Mouse (Mus musculus) liver, adult 2 months (tissue): ENCODE results near the gene Glyctk. TPM values are rescaled to one million over a fixed set of nuclear protein-coding genes. Genes with fewer than 3 reads are reported as not detected.

Experiments used
- DNase-seq: peaks from one replicate; pipeline ENCODE4 v3.0.0-alpha.2; 2011; ENCODE audit warnings: low read depth, low spot score; ENCODE audit errors: extremely low read depth
- H3K27ac ChIP-seq: fragments of 200-500 bp; replicated peaks from 2 replicates; pipeline ENCODE4 v1.5.1; 2012; ENCODE audit warnings: low read depth, mild to moderate bottlenecking, control low read depth, inconsistent platforms, low read length; ENCODE audit not compliant: insufficient read depth
- H3K27me3 ChIP-seq: fragments of 200-500 bp; 2 replicates; pipeline ENCODE4 v1.6.1; 2012; ENCODE audit warnings: mild to moderate bottlenecking, moderate library complexity, low read length, inconsistent platforms; ENCODE audit not compliant: control insufficient read depth, insufficient read depth
- H3K36me3 ChIP-seq: fragments of 200-500 bp; 2 replicates; pipeline ENCODE4 v1.6.1; 2012; ENCODE audit warnings: low read length, inconsistent platforms; ENCODE audit not compliant: control insufficient read depth, insufficient read depth
- H3K4me1 ChIP-seq: fragments of 200-500 bp; 2 replicates; pipeline ENCODE4 v1.6.1; 2011; ENCODE audit warnings: low read length; ENCODE audit not compliant: control insufficient read depth, insufficient read depth
- H3K4me3 ChIP-seq: fragments of 200-500 bp; 2 replicates; pipeline ENCODE4 v1.5.1; 2011; ENCODE audit warnings: low read depth, mild to moderate bottlenecking, control low read depth, low read length, moderate library complexity; ENCODE audit not compliant: insufficient read depth
- H3K79me2 ChIP-seq: fragments of 200-500 bp; 2 replicates; pipeline ENCODE4 v1.6.1; 2012; ENCODE audit warnings: inconsistent platforms, mild to moderate bottlenecking, low read length, moderate library complexity; ENCODE audit not compliant: control insufficient read depth, insufficient read depth
- H3K9ac ChIP-seq: fragments of 200-500 bp; 2 replicates; pipeline ENCODE4 v1.6.1; 2012; ENCODE audit warnings: low read depth, mild to moderate bottlenecking, control low read depth, inconsistent platforms, low read length
- CTCF ChIP-seq: fragments of 200-500 bp; IDR thresholded peaks from 2 replicates; pipeline ENCODE4 v1.5.1; 2011; ENCODE audit warnings: low read depth, low read length, control low read depth
- POLR2A ChIP-seq: fragments of 200-500 bp; IDR thresholded peaks from 2 replicates; pipeline ENCODE4 v1.6.1; 2011; ENCODE audit warnings: low read length, control low read depth; ENCODE audit not compliant: insufficient read depth; ENCODE audit errors: extremely low read depth
- WGBS: fragments of 180-500 bp; shearing (Covaris S2); methylation state at CpG from one replicate; pipeline ENCODE4 v1.1.7; 2018; 5-methylcytosine and 5-hydroxymethylcytosine counted together
- polyA plus RNA-seq: library from polyadenylated mRNA; depleted of rRNA; stranded (reverse); fragments of >200 nt; gene quantifications from 2 replicates; pipeline ENCODE4 v1.2.3, GENCODE M21; 2012
- total RNA-seq: library from RNA; depleted of rRNA; stranded (reverse); fragments of >200 nt; gene quantifications from 2 replicates; pipeline ENCODE4 v1.2.3, GENCODE M21; 2014

Glyctk gene
- total and polyA plus RNA-seq, 2 experiments: 104 to 308 TPM

DNA sequence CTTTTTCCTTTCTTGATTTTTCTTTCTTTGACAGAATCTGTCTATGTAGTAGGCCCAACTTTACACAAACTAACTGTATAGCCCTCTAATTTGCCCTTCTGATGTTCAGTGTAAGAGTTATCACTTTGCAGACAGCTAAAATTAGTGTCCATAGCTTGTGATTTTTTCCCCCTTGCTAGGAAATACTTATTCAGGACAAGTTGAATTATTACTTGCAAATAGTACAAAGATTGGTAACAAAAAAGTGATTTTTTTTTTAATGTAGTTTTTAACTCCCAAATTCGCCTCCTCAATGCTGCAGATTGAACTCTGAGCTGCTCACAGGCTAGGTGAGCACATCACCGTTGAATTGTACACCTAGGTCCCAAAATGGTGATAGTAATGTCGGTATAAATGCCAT, 22.0 kb upstream of the Glyctk start:
- Histone ChIP-seq H3K4me1 (no peaks in the 10 kb centered on the region; the same call in 1 of the 2 replicates), H3K4me3 (no peak overlapping the region), H3K9ac (no peak overlapping the region), H3K27ac (no peak overlapping the region), H3K36me3 (peaks cover 78% of the 10 kb centered on the region), H3K27me3 (no peaks in the 10 kb centered on the region), H3K79me2 (peaks cover 17% of the 10 kb centered on the region)
- 90% methylated on average over 3 of the region's 3 CpGs for WGBS
- DNase-seq: no peak
- no peak for TF ChIP-seq POLR2A
- TF ChIP-seq CTCF: no peak

DNA sequence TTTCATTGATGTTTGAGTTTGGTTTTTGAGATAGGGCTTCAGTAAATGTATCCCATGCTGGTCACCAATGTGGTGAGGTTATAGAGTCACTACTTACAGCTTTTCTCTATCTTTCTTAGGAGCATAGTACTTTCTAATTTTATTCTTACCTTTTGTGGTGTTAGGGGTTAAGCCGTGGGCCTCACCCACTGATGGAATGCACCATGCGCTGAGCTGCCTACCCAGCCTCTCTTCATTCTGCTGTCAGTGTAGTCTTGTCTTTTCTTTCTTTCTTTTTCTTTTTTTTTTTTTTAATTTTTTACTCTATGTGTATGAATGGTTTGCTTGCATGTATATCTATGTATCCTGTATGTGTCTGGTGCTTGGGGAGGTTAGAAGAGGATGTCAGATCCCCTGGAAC, 21.5 kb upstream of the Glyctk start:
- DNase-seq: no peak
- Histone ChIP-seq H3K4me1 (peaks cover 2% of the 10 kb centered on the region), H3K4me3 (no peak overlapping the region), H3K36me3 (peaks cover 73% of the 10 kb centered on the region), H3K27me3 (no peaks in the 10 kb centered on the region), H3K9ac (no peak overlapping the region), H3K79me2 (peaks cover 20% of the 10 kb centered on the region), H3K27ac (no peak overlapping the region)
- 85% methylated on average over 2 of the region's 2 CpGs for WGBS
- no peak for TF ChIP-seq CTCF
- no peak for TF ChIP-seq POLR2A

DNA sequence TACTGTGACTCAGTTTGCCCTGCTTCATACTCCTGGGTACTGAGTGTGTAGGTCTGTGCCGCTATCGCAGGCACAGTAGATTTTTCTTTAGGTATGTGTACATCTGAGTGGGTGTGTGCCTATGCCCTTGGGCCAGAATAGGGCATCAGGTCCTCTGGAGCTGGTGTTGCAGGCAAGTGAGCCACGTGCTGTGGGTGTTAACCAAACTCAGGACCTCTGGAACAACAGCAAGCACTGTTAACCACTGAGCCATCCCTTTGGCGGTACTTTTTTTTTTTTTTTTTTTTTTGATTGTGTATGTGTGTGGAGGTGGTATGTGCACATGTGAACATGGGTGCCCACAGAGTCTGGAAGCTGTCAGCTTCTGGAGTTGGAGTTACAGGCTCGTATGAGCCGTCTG, 19.9 kb upstream of the Glyctk start:
- Histone ChIP-seq H3K9ac (no peak overlapping the region), H3K4me3 (no peak overlapping the region), H3K27me3 (no peaks in the 10 kb centered on the region), H3K36me3 (peaks cover 58% of the 10 kb centered on the region), H3K4me1 (peaks cover 12% of the 10 kb centered on the region), H3K79me2 (peaks cover 25% of the 10 kb centered on the region), H3K27ac (no peak overlapping the region)
- WGBS: 76% methylated on average over 6 of the region's 6 CpGs
- no peak for DNase-seq
- TF ChIP-seq CTCF (no peak), POLR2A (no peak)

DNA sequence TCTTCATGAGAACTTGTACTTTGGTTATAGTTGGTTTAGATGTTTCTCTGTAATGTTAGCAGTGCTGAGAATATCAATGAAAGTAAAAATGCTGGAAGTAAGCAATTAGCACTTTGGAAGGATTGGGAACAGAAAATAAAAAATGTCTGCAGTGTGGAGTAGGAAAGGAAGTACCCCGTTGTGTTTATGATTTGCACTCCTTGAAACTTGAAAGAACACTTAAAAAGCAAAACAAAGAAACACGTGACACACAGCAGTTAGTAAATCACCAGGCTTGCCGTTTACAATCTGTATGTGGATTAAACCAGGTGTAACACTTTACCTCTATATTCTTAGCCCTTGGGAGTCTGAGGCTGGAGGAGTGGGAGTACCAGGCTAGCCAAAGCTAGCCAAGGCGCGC, 18.8 kb upstream of the Glyctk start:
- 80% methylated on average over 5 of the region's 5 CpGs for WGBS
- H3K27ac ChIP-seq: no peak overlapping the region
- H3K27me3 ChIP-seq: no peaks in the 10 kb centered on the region
- peaks cover 25% of the 10 kb centered on the region for H3K79me2 ChIP-seq
- no peak overlapping the region for H3K9ac ChIP-seq
- peaks cover 48% of the 10 kb centered on the region for H3K36me3 ChIP-seq
- peaks cover 12% of the 10 kb centered on the region for H3K4me1 ChIP-seq
- TF ChIP-seq CTCF (no peak), POLR2A (no peak)
- no peak overlapping the region for H3K4me3 ChIP-seq
- DNase-seq: no peak

DNA sequence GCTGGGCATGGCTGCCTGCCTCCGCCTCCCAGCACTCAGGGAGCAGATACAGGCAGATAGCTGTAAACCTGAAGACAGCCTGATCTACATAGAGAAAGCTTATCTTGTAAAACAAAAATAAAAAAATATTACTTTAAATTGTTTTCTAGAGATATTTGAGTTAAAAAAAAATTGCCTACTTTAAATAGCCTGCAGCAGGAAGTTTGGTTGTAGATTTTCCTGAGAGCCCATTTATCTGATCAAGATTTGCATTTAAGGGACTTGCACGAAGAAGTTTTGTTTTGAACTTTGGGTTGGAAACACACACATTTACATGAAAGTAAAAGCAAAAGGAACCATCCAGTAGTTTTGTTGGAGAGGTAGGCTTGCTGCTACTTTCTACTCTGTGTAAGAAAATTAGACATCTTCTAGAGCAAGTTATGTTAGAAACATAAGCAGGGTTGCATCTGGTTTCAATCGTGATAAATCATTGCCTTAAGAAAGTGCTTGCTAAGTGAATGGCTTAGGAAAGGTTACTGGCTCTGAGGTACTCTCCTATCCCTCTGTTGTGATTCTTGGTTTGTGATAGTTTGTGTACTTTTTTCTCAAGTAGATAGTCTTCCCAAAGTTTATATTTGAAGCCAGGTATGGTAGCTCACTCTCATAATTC, 17.7 kb upstream of the Glyctk start:
- Histone ChIP-seq H3K36me3 (peaks cover 37% of the 10 kb centered on the region), H3K27me3 (no peaks in the 10 kb centered on the region), H3K4me3 (no peak overlapping the region), H3K79me2 (peaks cover 25% of the 10 kb centered on the region), H3K4me1 (peaks cover 12% of the 10 kb centered on the region), H3K27ac (no peak overlapping the region), H3K9ac (no peak overlapping the region)
- no peak for DNase-seq
- TF ChIP-seq CTCF (no peak), POLR2A (no peak)
- 39% methylated on average over 3 of the region's 3 CpGs for WGBS

DNA sequence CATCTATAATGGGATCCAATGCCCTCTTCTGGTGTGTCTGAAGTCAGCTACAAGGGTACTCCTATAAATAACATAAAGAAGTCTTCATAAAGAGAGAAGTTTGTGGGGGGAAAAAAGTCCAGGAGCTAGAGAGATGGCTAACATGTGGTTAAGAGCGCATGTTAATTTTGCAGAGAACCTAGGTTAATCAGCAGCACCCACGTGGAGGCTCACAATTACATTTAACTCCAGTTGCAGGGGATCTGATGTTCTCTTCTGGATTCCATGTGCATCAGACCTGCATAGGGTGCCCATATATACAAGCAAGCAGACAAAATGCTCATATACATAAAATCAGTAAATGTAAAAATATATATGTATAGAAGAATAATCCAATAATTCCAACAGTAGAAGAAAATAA, 15.4 kb upstream of the Glyctk start:
- Histone ChIP-seq H3K79me2 (peaks cover 25% of the 10 kb centered on the region), H3K4me1 (peaks cover 14% of the 10 kb centered on the region), H3K27me3 (no peaks in the 10 kb centered on the region), H3K36me3 (peaks cover 21% of the 10 kb centered on the region), H3K9ac (no peak overlapping the region), H3K27ac (no peak overlapping the region), H3K4me3 (no peak overlapping the region)
- no peak for TF ChIP-seq CTCF
- TF ChIP-seq POLR2A: no peak
- no peak for DNase-seq
- WGBS: 38% methylated on average over 2 of the region's 2 CpGs
